Mouse (Mus musculus): ENCODE data around the gene Ryr2. TPM values are rescaled to one million over a fixed set of nuclear protein-coding genes. Genes with fewer than 3 reads are reported as not detected.
"Not testable (repeated sequence)": the region's sequence is repeated elsewhere in the genome, so short reads cannot be mapped to it uniquely, and the experiment has no call there.

Ryr2 gene
- total RNA-seq, 2 experiments from 2014 or later = 936 to 1,019 TPM

DNA sequence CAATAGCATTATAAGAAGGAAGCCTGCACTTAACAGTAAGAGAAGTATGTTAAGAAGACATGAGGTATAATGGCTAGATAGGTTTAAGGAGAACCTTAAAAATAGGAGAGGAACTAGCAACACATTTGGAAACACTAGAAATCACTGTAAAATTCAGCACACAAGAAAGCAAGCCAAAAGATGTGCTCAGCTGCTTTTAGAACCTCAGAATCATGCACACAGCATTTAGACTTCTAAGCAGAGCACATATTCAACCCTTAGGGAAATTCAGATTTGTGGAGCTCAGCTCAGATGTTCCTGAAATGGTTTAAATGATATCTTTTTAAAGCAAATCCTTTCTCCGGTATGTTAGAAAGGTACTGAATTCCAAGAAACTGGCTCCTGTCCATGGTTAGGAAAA lies 461.9 kb downstream of the Ryr2 start:
- intact Hi-C loops (cut with DNase I) = no loop called here
- DNase-seq (ENCODE audit: low spot score) = no peak

DNA sequence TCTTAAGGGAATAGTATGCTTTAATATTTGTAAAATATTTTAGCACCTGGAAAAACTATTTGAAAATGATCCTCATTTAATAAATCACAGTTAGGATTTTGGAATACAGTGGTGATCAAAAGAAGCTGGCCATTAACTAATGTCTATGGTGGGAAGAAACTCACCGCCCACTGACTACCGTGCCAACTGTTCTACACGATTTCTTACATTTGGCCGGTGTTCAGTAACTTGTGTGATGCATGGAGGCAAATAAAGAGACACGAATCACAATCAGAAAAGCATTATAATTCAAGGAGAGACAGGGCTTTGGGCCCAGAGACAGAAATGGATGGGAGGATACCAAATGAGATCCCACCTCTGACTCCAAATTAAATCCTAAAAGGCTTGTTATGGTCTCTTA lies 470.4 kb downstream of the Ryr2 start:
- intact Hi-C loops (cut with DNase I) = no loop called here
- no peak for DNase-seq (ENCODE audit: low spot score)

DNA sequence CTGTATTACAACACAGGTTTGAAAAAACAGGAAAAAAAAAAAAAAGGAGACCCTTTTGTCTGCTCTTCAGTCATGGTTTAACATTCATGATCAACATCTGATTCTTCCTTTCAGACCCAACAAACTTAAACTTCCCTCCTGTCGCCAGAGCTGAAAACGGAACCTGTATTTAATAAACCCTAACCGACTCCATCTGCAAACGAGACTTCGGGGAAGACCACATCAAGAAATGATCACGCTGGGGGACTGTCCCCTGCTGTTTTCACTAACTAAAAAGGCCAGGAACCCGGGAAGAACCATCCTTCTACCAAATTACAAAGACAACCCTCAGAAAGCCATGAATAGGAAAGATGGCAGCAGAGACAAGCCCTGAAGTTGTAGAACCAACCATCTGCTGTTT lies 482.2 kb downstream of the Ryr2 start:
- intact Hi-C loops (cut with DNase I) = no loop called here
- no peak for DNase-seq (ENCODE audit: low spot score)

DNA sequence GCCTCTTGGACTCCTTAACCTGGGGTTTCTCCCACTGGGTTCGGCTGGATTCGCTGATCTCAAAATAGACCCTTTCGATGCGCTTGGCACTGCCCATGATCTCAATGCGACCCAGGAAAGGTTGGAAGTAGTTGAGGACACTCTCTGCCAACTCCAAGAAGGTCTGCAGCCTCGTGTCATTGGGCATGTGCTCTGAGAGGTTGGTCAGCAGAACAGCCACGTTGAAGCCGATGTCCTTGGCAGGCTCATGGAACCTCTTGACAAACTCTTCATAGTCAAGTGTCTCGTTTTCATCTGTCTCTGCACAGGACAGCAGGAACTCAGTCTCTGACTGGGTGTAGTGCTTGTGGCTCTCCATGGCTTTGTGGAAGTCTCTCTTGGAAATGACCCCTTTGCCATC lies 511.3 kb downstream of the Ryr2 start:
- DNase-seq (ENCODE audit: low spot score) = no peak

DNA sequence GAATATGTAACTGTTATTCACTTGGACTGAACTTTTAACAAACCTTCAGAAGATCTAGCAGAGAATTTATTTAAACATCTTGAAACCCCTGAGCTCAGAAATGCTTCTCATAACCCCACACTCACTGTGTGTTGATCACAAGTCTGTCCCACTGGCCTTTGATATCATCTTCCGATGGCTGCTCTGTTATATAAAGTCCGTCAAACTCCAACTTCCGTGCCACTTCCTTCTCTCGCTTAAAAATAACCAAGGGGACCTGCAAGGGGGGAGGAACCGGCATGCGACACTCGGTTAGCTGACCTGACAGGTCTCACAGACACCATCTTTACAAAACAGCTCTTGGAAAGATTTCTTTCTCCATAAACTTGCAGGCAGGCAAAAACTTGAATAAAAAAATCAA lies 521.5 kb downstream of the Ryr2 start:
- no peak for DNase-seq (ENCODE audit: low spot score)
- intact Hi-C loops (cut with DNase I) = no loop called here

More for the DNA sequence above, 511.3 kb downstream of the Ryr2 start:
- intact Hi-C loops (cut with DNase I) = no loop called here

DNA sequence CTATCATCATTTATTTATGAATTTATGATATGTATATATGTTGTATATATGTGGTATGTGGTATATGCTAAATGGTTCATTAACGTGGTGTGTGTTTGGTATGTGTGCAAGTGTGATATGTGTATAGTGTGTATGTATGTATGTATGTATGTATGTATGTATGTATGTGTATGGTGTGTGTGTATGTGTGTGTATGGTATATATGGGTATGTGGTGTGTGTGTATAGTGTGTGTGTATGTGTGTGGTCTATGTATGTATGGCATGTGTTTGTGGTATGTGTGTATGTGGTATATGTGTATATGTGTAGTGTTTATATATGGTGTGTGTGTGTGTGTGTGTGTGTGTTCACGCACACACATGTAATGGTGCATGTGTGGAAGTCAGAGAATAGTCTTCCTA lies 534.2 kb downstream of the Ryr2 start:
- intact Hi-C loops (cut with DNase I) = no loop called here

DNA sequence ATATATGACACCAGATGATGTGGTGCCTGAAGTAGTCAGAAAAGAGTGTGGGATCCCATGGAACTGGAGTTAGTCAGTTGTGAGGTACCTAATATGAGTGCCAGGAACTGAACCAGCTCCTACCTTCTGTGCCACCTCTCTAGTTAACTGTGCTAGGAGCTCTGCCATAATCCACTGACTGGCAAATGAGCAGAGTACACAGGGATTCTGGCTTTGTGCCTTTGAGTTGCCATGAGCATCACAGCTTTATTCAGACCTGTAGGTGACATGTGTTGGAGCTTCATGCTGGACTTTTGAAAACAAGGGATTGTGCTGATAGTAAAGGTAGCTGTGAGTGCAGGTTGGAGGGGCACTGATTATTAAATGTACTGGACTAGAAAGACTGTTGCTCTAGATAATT lies 539.4 kb downstream of the Ryr2 start:
- DNase-seq (ENCODE audit: low spot score) = no peak
- intact Hi-C loops (cut with DNase I) = loop anchor here (10.0 kb wide), 1 partner anchor 1683 kb away; no protein-coding TSS in a partner anchor

More for the DNA sequence above, 534.2 kb downstream of the Ryr2 start:
- DNase-seq (ENCODE audit: low spot score) = no peak

DNA sequence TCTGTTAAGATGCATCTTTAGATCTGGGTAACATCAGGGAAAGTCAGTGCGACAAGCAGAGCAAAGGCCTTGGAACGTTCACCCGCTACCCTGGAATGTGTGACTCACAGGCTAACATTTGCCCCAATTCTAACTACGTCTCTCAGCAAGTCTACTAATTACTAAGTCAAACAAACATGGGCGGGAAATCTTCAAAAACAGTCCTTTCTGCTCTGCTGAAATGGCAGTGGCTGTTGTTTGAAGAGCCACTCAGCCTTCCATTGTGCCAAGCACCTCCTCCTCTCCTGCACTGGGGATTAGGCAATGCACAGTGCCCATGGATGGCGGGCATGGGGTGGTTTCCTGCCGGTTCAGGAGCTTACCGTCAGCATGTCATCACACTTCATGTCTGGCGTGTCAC lies 540.3 kb downstream of the Ryr2 start:
- intact Hi-C loops (cut with DNase I) = loop anchor here (10.0 kb wide), 1 partner anchor 1682 kb away; no protein-coding TSS in a partner anchor
- no peak for DNase-seq (ENCODE audit: low spot score)

DNA sequence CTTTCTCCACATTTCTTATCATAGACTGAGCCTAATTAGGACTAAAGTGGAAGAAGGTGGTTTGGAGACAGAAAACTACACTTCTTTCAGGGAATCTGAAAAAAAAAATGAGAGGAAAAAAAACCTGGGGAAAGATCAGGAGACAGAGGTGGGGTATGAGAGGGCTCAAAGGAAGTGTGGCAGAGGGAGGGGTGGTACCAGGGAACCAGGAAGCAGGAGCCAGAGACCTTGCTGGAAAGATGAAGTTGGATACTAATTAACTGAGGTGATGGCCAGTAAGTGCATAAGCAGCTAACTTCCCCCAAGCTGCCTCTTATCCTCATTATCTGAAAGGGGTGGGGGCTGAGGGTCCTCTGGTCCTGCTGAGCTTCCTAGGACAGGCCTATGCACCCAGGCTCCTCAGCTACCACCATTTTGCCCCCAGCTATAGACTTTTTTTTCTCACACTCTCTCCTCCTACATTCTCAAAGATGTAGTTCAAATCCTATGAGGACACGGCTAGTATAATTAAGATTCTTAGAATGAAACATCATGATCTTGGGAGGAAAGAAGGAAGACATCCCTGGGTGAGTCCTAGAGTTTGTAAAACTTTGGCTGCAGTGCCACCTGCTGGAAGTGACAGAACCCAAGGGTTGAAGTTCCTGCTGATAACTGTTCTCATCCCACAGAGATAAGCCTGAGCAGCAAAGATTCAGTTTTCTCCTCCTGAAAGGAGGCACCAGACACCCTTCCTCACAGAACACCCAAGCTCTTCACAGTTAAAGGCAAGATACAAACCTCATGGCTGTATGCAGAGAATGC lies 543.3 kb downstream of the Ryr2 start:
- no peak for DNase-seq (ENCODE audit: low spot score)
- intact Hi-C loops (cut with DNase I) = loop anchor here (2.0 to 10.0 kb wide), 3 partner anchors 621 to 1679 kb away; no protein-coding TSS in a partner anchor

DNA sequence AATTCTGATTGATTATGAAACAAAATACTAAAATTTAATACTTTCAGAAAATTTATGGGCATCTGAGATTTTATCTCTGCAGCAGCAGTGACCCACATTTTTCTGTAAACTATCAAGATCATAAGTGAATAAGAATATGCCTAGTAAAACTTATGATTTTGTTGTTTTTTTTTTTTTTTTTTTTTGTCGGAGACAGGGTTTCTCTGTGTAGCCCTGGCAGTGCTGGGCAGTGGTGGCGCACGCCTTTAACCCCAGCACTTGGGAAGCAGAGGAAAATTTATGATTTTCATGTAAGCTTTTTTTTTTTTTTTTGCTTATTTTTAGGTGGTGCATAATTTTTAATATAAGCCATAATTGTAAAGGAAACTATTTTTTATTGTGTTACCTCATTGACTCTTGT lies 557.1 kb downstream of the Ryr2 start:
- intact Hi-C loops (cut with DNase I) = no loop called here
- DNase-seq (ENCODE audit: low spot score) = no peak

DNA sequence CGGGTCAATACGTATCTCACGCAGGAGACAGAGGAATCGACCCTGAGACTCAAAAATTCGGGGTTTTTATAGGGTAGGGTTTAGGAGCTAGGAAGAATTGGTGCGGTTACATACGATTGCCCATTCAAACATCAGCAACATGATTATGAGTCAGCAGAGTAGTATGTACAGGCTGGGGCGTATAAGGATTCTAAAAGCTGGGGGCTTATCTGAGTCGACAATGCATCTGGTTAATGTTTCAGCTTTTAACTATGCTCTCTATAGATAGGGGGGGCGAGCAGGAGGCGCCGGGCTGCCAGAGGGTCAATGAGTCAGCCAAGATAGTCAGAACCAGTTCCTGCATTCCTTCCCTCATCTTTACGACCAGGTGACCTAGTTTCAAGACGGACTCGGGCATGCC lies 557.6 kb downstream of the Ryr2 start:
- not testable (repeated sequence) for DNase-seq (ENCODE audit: low spot score)

DNA sequence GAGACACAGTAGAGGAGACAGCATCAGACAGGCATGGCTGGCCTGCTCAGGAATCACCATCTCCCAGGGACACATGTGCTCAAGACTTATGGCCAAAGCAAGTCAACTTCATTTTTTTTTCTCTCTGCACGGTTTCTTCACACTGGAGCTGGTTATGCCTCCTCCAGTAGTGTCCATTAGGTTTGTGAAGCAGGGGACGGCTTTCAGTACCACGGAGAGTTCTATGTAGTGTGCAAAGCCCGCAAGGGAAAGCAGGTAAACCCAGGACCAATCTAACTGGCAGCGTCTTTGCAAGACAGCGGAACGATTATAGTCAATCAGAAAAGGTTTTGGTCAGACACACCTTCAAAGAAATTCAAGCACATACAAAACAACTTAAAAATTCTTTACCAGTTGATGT lies 560.9 kb downstream of the Ryr2 start:
- no peak for DNase-seq (ENCODE audit: low spot score)
- intact Hi-C loops (cut with DNase I) = no loop called here

More for the DNA sequence above, 557.6 kb downstream of the Ryr2 start:
- intact Hi-C loops (cut with DNase I) = not testable (repeated sequence)

DNA sequence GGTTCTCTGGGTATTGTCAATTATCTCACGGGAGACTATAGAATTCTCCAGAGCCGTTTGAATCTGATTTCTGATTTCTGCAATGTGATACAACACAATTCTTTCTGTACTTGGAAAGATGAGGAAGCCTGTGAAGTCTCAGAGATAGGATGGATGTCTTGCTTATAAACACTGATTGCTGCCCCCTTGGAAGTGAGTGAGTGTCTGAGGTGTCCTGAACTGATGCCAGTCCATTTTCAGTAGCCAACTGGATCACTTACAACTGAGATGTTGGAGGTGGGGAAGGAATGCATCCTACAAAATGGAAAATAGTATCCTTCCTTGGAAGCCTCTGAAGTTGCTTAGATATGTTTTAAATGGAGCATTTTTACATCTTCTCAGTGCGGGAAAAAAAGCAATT lies 564.2 kb downstream of the Ryr2 start:
- no peak for DNase-seq (ENCODE audit: low spot score)
- intact Hi-C loops (cut with DNase I) = no loop called here

DNA sequence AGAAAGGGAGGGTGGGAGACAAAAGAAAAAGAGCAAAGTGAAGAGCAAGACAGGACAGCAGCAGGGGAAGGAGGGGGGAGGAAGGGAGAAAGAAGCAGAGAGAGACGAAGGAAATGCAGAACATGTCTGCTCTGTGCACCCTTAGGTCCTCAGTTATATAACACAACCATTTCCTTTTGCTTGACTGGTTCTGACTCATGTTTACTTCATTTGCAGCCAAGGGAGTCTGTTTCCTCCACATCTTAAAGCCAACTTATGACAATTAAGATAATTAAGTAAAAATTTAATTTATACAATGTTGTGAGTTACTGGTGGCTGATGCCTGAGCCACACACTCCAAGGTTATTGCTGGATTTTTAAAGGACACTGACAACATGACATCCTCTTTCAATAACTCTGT lies 569.9 kb downstream of the Ryr2 start:
- no peak for DNase-seq (ENCODE audit: low spot score)
- intact Hi-C loops (cut with DNase I) = no loop called here

DNA sequence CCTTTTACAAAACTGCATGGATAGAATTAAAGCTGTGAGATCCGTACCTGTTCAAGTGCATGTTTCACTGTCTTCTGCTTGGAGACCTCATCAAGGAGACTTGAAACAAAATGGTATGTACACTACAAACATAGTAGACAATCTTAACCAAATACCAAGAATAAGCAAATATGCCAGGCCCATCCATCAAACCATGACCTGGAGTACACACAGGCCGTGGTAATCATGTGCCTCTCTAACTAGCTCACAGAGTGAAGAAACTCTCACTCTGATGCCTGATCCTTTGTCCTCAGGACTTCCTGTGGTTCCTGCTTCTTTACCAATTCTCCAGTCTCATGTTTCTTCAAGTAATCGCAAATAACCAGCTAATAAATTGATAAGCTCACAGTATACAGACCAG lies 570.9 kb downstream of the Ryr2 start:
- intact Hi-C loops (cut with DNase I) = no loop called here
- no peak for DNase-seq (ENCODE audit: low spot score)

DNA sequence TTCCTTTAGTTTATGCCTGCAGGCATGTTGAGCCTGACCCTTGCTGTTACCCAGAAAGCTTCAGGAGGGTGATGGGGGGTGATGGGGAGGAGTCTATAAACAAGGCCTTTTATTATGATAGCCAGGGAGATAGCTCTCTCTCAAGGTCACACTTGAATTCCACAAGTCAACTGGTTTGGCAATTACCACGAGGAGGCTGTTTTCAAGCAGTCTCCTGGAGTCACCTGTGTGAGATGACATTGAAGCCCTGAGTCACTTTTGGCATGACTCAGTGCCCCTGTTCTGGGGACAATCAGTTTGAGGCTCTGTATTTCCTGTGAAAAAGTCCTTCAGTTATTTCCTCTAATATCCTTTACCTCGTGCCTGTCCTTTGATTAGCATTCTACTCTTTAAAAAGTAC lies 573.5 kb downstream of the Ryr2 start:
- no peak for DNase-seq (ENCODE audit: low spot score)
- intact Hi-C loops (cut with DNase I) = no loop called here

DNA sequence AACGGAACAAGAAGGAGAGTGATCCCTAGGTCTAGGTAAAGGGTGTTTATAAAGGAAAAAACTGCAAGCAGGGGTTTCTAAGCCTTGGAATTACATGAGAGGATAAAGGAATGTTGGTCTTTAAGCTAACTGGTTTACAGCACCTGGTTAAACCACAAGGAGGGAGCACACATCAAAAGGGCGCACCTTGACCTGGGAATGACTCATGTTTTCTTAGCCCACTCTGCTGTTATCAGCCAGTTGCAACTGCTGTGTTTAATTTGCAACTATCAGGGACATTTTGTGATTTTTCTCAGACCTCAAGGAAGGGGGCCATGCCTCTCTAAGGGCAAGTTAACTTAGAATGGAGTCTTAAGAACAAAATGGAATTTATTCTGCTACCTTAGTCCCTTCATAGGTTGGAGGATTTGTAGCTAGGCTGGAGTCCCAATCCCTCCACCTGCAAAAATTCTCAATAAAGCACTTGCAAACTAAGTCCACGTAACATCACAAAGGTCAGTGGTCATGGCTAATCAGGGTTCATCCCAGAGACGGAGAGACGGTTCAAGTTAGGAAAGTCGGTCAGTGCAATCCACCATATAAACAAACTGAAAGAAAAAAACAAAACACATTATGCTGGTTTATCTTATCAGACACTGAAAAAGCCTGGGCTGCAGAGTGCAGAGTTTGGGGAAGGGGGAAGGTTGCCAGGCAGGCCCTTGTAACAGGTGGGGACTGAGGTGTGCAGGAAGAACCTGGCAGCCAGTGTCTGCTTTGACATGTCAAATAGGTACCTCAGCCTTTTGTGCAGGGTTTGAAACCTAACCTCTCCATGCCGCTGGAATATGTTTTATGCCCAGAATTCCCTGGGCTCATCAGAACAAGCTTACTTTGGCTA lies 574.5 kb downstream of the Ryr2 start:
- intact Hi-C loops (cut with DNase I) = no loop called here
- DNase-seq (ENCODE audit: low spot score) = no peak

DNA sequence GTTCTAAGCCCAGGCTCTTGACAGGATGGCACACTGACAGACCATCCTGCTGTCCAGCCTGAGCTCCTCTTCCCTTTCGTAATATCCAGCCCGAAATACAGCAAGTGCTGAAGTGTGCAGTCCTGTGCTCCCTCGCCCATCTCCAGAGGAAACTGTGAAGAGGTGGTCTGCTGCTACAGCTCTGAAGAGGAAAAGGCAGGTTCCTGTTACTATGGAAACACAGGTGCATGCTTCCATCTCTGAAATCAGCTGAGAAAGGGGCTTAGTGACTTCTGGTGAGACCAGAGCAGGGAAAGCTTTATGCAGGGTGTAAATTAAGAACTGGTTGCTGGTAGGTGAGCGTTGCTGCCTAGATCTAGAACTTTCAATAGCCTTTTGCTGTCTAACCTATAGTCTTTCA lies 583.1 kb downstream of the Ryr2 start:
- intact Hi-C loops (cut with DNase I) = no loop called here
- DNase-seq (ENCODE audit: low spot score) = no peak

DNA sequence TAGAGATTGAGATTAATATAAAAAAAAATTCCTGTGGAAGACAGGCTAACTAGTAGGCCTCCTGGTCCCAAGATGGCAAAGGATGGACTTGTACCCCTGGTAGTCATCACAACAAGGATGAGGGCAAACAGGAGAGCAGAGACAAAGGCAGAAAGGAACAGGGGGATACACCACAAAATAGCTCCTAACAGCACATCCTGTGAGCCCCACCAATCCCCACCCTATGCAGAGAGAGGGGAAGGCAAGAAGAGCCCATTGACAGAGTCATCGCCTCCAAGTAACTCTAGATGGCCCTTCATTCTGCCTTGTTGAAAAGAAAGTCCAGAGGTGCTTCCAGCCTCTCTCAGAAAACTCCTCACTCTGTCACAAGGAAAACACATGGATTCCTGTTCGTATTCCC lies 586.0 kb downstream of the Ryr2 start:
- no peak for DNase-seq (ENCODE audit: low spot score)

DNA sequence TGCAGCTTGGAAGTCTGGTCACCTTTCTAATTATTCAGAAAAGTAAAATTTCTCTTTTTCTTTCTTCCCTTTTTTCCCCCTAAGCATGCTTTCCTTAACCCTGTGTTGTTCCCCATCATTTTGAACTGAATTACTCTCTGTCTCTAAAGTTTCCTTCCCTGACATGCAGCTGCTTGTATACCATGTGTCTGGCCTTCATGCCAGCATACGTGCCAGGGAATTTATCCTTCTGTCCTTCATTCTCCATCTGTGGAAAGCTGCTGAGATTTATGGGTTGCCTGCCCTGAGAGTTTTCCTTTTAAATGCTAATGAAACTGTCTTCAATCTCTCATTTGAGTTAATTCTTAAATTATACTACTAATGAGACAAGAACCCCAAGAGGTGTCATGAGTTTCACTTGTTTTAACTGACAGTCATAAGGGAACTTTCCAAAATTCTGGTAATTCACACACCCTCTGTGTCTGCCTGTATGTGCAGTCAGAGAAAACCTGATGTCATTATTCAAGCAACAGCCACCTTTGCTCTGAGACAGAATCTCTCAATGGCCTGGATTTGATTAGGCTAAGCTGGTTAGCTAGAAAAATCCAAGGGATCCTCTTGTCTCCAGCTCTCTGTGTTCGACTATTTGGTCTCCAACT lies 595.1 kb downstream of the Ryr2 start:
- intact Hi-C loops (cut with DNase I) = no loop called here
- DNase-seq (ENCODE audit: low spot score) = no peak

More for the DNA sequence above, 586.0 kb downstream of the Ryr2 start:
- intact Hi-C loops (cut with DNase I) = no loop called here

Data from heart, postnatal 25 days (tissue).